Mouse (Mus musculus): ENCODE results near the gene Abhd14b. TPM values are rescaled to one million over a fixed set of nuclear protein-coding genes. Genes with fewer than 3 reads are reported as not detected.

Abhd14b gene
- total RNA-seq (2014; fragmentation: Nextera tagmentation) (11.9 and 14.9 TPM in 2 replicates), total RNA-seq (2017) (3.6 and 4.9 TPM in 2 replicates)

- ATAC-seq (replicated peaks; ENCODE audit: low FRiP score, low TSS enrichment, poor library complexity, severe bottlenecking): peak; percentile 74
These were observed at the start of gene Abhd14b, which contains the start of gene Abhd14a for GRCm38 (mm10) chr9:106447348-106447747. Gene Abhd14b (plus strand): TSS chr9:106447459. Gene Abhd14a (minus strand): TSS chr9:106447678.

GRCm38 (mm10) chr9:106397733-106398132, 49.5 kb upstream of the Abhd14b start:
- ATAC-seq (replicated peaks; ENCODE audit: low FRiP score, low TSS enrichment, poor library complexity, severe bottlenecking): no peak

DNA sequence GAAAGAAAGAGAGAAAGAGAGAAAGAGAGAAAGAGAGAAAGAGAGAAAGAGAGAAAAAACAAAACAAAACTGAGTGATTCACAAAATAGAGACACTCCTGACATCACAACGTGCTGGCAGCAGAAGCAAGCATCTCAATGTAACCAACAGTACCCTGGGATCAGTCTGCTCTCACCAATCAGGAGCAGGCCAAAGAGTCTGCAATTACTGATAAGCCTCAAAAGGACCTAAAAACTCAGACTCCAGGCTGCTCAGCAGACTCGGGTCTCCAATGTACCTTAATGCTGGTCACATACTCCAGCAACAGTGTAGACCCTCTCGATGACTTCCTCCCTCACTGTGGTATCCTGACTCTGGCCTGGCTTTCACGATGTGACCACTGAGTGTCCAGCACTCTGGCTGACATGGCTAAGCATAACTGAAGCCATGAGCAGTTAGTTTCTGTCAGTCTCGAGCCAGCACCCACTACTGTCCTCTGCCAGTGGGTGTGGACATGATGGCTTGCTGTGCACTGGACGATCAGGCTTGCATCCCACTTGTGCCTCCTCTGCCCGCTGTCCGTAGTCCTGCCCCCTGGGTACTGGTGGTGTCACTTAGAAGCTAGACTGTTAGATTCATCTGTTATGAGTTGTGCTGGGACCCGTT, 48.5 kb upstream of the Abhd14b start:
- ATAC-seq (replicated peaks; ENCODE audit: low FRiP score, low TSS enrichment, poor library complexity, severe bottlenecking): peak; percentile 81

- no peak for ATAC-seq (replicated peaks; ENCODE audit: low FRiP score, low TSS enrichment, poor library complexity, severe bottlenecking)
These were observed 47.5 kb upstream of the Abhd14b start for GRCm38 (mm10) chr9:106399808-106400207.

DNA sequence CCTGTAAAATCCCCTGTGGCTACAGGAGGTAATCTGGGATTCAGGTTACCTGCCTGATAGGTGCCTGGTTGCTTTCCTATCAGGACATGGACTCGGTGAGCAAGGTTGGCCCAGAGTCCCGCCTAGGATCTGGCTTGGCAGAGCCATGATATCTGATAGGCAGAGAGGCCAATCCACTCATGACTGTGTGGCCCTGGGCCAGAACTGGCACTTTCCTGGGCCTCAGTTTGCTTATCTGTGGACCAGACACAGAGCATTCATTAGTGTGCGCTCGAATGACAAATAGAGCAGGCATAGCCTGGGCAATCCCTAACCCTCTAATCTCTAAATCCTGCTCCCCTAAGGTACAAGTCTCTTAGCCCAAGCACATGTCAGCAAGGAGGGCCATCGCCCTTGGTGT, 45.1 kb upstream of the Abhd14b start:
- ATAC-seq (replicated peaks; ENCODE audit: low FRiP score, low TSS enrichment, poor library complexity, severe bottlenecking): peak; percentile 82

- no peak for ATAC-seq (replicated peaks; ENCODE audit: low FRiP score, low TSS enrichment, poor library complexity, severe bottlenecking)
These were observed 44.5 kb upstream of the Abhd14b start for GRCm38 (mm10) chr9:106402607-106403375.

- ATAC-seq (replicated peaks; ENCODE audit: low FRiP score, low TSS enrichment, poor library complexity, severe bottlenecking): no peak
These were observed 42.0 kb upstream of the Abhd14b start for GRCm38 (mm10) chr9:106405275-106405674.

DNA sequence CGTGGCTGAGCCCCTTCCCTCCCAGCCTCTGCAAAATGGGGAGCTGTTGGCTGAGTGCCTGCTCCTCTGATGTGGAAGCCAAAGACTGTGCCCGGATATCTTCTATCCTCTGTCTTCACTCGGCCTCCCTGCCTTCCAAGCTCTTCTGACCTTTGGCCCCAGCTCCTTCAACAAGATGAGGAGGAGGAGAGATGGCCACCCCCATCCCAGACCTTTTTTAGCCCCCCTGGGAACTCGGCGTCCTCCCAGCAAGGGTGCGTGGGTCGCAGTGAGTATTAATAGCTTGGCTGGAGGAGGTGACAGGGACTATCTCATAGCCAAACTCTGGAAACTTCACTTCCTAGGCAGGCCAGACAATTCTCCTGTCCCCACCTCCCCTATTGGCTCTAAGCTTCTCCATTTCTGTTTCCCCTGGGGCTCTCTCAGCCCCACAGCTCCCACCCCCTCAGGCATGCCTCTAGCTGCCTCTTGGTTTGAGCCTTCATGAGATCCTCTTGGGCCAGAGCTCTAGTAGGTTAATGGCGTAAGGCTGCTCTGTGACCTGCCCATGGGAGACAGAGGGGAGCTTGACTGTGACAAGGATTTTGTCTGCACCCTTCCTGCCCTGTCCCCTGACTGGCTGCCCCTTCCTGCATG, 40.7 kb upstream of the Abhd14b start:
- no peak for ATAC-seq (replicated peaks; ENCODE audit: low FRiP score, low TSS enrichment, poor library complexity, severe bottlenecking)

DNA sequence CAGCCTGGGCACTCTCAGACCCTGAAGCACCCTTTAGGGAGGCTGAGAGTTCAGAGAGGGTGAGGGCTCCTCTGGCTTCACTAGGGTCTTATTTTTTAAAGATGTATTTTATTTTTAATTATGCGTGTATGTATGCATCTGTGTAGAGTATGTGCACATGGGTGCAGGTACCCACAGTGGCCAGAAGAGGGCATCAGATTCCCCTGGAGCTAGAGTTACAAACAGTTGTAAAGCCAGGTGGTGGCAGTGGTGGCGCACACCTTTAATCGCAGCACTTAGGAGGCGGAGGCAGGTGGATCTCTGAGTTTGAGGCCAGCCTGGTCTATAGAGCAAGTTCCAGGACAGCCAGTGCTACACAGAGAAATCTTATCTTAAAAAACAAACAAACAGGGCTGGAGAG, 38.2 kb upstream of the Abhd14b start:
- no peak for ATAC-seq (replicated peaks; ENCODE audit: low FRiP score, low TSS enrichment, poor library complexity, severe bottlenecking)

GRCm38 (mm10) chr9:106410086-106410650, 37.1 kb upstream of the Abhd14b start:
- ATAC-seq (replicated peaks; ENCODE audit: low FRiP score, low TSS enrichment, poor library complexity, severe bottlenecking): no peak

DNA sequence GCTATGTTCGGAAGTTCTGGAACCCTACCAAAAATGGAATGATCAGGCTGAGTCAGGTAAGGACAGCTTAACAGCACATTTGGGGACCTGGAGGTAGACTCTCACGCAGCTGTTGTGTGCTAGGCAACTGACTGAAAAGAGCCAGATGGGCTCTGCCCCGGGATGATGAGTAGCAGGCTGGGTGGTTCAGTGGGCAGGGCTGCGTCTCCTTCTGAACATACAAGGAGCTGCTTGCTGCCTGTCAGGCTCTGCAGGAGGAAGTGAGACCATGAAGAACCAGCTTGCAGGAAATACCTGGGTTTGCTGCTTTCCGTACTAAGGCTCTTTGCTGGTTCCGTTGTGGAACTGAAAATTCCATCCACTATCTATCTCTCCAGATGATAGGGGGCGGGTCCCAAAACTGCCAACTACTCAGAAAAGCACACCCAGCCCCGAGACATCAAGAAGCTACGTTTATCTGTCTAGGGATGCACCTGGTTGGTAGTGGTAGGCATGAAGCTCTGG, 36.1 kb upstream of the Abhd14b start:
- ATAC-seq (replicated peaks; ENCODE audit: low FRiP score, low TSS enrichment, poor library complexity, severe bottlenecking): peak; percentile 87

DNA sequence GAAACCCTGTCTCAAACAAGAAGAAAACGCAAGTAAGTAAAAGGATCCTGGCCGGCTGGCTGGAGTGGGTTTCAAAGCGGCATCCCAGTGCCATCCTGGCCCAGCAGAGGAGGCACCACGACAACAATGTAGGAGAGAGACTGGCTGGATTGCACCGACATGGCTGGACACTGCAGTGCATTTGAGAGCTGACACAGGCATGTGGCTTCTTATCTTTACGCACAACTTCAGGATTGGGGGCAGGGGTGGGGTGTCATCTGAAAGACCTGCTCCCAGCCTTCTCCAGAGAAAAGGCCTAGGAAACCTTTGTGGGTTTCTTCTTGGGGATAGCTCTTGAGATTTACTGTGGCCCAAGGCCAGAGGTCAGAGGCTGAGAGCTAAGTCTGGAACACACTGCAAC, 35.5 kb upstream of the Abhd14b start:
- ATAC-seq (replicated peaks; ENCODE audit: low FRiP score, low TSS enrichment, poor library complexity, severe bottlenecking): peak; percentile 45

DNA sequence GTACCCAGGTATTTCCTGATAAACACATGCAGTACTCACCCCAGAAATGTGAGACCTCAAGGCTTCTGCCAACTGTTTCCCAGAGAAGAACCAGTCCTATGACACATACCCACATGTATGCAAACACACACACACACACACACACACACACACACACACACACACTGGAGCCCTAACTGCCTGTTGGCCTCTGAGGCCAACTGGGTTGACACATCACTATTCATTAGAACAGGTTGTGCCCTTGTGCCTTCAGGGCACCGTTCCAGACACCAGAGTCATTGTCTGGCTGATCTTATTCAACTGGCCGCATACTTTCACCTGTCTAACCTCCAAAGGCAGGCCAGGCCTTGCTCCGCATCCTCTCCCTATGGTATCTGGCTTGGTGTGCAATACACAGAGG, 35.0 kb upstream of the Abhd14b start:
- no peak for ATAC-seq (replicated peaks; ENCODE audit: low FRiP score, low TSS enrichment, poor library complexity, severe bottlenecking)

- no peak for ATAC-seq (replicated peaks; ENCODE audit: low FRiP score, low TSS enrichment, poor library complexity, severe bottlenecking)
These were observed 33.7 kb upstream of the Abhd14b start for GRCm38 (mm10) chr9:106413606-106414005.

- no peak for ATAC-seq (replicated peaks; ENCODE audit: low FRiP score, low TSS enrichment, poor library complexity, severe bottlenecking)
These were observed 30.4 kb upstream of the Abhd14b start for GRCm38 (mm10) chr9:106416826-106417225.

- ATAC-seq (replicated peaks; ENCODE audit: low FRiP score, low TSS enrichment, poor library complexity, severe bottlenecking): peak; percentile 70
These were observed 29.2 kb upstream of the Abhd14b start for GRCm38 (mm10) chr9:106417841-106418625.

- ATAC-seq (replicated peaks; ENCODE audit: low FRiP score, low TSS enrichment, poor library complexity, severe bottlenecking): no peak
These were observed 26.7 kb upstream of the Abhd14b start for GRCm38 (mm10) chr9:106420608-106421007.

GRCm38 (mm10) chr9:106421033-106421864, 26.0 kb upstream of the Abhd14b start:
- ATAC-seq (replicated peaks; ENCODE audit: low FRiP score, low TSS enrichment, poor library complexity, severe bottlenecking): 0 out of 2 replicates have a peak, but pooled peaks have one; percentile 27
